In the genomic region with DNA sequence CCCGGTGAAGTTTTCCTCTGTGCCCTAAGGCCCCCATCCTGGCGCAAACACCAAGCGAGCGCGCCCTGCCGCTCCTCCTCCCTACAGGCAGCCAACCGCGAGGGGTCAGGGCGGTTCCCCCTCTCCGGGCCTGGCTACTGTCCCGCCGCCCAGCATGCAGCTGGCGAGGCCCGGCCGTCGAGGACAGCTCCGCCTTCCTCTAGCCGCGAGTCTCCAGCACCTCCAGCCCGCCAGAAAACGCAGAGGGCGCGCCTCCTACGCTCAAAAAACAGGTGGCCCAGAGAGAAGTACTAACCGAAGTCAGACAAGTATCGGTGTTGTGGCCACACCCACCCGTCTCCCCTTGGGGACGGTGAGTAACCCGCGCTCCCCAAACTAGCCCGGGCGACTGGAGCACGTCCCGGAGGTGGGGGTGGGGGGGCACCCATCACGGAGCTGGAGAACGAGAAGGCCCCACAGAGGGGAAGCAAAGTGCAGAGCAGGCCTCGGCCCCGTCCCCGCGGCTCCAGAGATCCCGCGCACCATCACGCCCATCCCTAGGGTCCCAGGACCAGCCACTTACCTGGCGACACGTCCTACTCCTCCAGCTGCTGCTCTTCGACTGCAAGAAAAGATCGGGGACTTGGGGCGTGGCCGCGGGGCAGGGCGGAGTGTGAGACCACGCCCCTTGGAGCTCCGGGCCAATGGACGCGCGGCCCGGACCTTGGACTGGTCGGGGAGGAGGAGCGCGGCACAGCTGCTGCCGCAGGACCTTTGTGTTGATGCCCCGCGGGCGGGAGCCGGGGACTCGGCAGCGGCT, we compare ENCODE assay signal across 7 mouse cellular contexts. TPM values are rescaled to one million over a fixed set of nuclear protein-coding genes. Genes with fewer than 3 reads are reported as not detected.
DNase-seq lines count a peak whose midpoint lies in the region; ATAC-seq lines count a peak whose summit lies in the region.

A gene (minus strand): TSS at position 605 of the 799 bp plus-strand sequence.

- intact Hi-C loops in left cerebral cortex, postnatal 25 days (cut with DNase I) = loop anchor here (1.0 kb wide), 1 partner anchor 177 kb away; no protein-coding TSS in a partner anchor

- ATAC-seq in intestine, embryonic 15.5 days = peak; percentile 94

- DNase-seq in adrenal gland, adult (ENCODE audit: inconsistent age in 2 of 2, low spot score in 1 of 2) = peak; percentile 96 to 98
- DNase-seq in embryo, embryonic 10.5 days (ENCODE audit: low spot score) = peak; percentile 96
- peak; percentile 95 for DNase-seq in gastrocnemius, postnatal 25 days
- peak; percentile 77 to 83 for DNase-seq in left cerebral cortex, postnatal 25 days (ENCODE audit: low spot score in 2 of 2)
- DNase-seq in midbrain, embryonic 10.5 days (ENCODE audit: low spot score) = peak; percentile 96
- peak; percentile 83 for DNase-seq in right cerebral cortex, postnatal 4 days

- no peaks in the 10 kb centered on the region for H3K27me3 ChIP-seq in intestine, embryonic 15.5 days (replicated peaks)
- H3K27me3 ChIP-seq in midbrain, embryonic 10.5 days (ENCODE audit: low read depth, poor library complexity, severe bottlenecking) = peaks cover 19% of the 10 kb centered on the region

- peak within 1 kb of the TSS; percentile 66 for H3K9ac ChIP-seq in intestine, embryonic 15.5 days

- peak within 1 kb of the TSS; percentile 90 for H3K27ac ChIP-seq in intestine, embryonic 15.5 days
- peak within 1 kb of the TSS; percentile 89 for H3K27ac ChIP-seq in midbrain, embryonic 10.5 days (replicated peaks)

- peaks cover 50% of the 10 kb centered on the region for H3K4me1 ChIP-seq in intestine, embryonic 15.5 days (replicated peaks)
- H3K4me1 ChIP-seq in midbrain, embryonic 10.5 days = peaks cover 57% of the 10 kb centered on the region

- peak within 1 kb of the TSS; percentile 80 for H3K4me2 ChIP-seq in intestine, embryonic 15.5 days (replicated peaks)

- H3K9me3 ChIP-seq in intestine, embryonic 15.5 days = no peaks in the 10 kb centered on the region
- H3K9me3 ChIP-seq in midbrain, embryonic 10.5 days (replicated peaks) = no peaks in the 10 kb centered on the region

- WGBS in intestine, embryonic 15.5 days = under 1% methylated on average over 67 of the region's 67 CpGs
- under 1% methylated on average over 67 of the region's 67 CpGs for WGBS in midbrain, embryonic 10.5 days

- peak within 1 kb of the TSS; percentile 71 for H3K4me3 ChIP-seq in intestine, embryonic 15.5 days (replicated peaks)
- H3K4me3 ChIP-seq in midbrain, embryonic 10.5 days = peak within 1 kb of the TSS; percentile 66

- no peaks in the 10 kb centered on the region; the same call in 1 of the 2 replicates for H3K36me3 ChIP-seq in intestine, embryonic 15.5 days
- peaks cover 25% of the 10 kb centered on the region for H3K36me3 ChIP-seq in midbrain, embryonic 10.5 days

RNA-seq across cellular contexts. Expression of the gene that starts here (rescaled TPM):
- 10 to 100 TPM in 1 of 2 experiments, 1 to 10 TPM in 1; 8.6 to 10.5 TPM for total RNA-seq in gastrocnemius, postnatal 25 days (2021)
- polyA plus RNA-seq in intestine, embryonic 15.5 days (2015; fragmentation: Nextera tagmentation; extraction: Ambion mirVana) = 89.8 and 90.4 TPM in 2 replicates
- 10 to 100 TPM; 13.2 to 19.4 TPM for total RNA-seq in left cerebral cortex, postnatal 25 days (2021)
- 197 and 253 TPM in 2 replicates for polyA plus RNA-seq in midbrain, embryonic 10.5 days (2016; fragmentation: Nextera tagmentation; extraction: Ambion mirVana)

Comparison
In these comparisons a context has a peak if more than half of its experiments do, and no peak if none do; other contexts are left out.
1. Peak in every context shown above with its lines: DNase-seq, ATAC-seq, H3K4me3 ChIP-seq and H3K27ac ChIP-seq.